Mouse (Mus musculus) urinary bladder, postnatal 25 days (tissue): ENCODE data around the gene Fam53b.

Source experiments
- DNase-seq: peaks from one replicate; pipeline ENCODE4 v3.0.0; 2022; ENCODE audit warnings: low spot score

The Fam53b gene

DNA sequence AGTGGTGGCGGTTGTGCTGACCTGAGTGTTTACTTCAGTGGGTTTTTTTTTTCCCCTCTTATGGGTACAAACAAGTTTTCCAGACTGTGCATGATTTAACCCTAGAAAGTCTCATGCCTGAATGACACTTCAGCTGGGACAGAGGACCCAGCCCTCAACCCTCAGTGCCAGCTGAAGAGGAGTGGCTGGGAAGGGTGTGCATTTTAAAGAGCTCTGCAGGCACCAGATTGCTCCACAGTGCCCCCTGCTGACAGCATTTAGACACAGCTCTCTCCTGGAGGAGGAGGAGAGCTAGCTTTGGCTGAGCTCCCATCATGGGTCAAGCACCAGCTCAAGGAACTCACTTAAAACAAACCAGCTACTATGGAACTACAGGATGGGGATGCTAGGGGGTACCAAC is 2.8 kb downstream of the Fam53b start:
- peak; percentile 94 for DNase-seq

DNA sequence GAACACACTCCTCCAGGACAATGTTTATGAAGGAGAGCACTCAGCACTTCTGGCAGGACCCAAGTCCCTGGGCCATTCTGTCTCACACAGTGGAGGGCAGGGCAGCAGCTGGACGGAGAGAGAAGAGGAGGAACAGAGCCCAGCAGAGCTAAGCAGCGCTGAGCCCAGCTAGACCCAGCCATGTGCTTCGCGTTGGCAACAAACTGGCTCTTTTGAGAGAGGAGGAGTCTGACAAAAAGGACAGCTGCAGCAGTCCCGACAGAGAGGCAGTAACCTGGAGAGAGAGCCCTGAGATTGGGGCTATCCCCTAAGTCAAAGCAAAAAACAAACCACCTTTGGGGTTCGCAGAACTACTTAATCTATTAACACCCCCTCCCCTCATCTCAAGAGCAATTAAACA is 3.3 kb downstream of the Fam53b start:
- DNase-seq: no peak

- DNase-seq: no peak
Observed at GRCm38 (mm10) chr7:132809721-132810120, 4.0 kb downstream of the Fam53b start.

DNA sequence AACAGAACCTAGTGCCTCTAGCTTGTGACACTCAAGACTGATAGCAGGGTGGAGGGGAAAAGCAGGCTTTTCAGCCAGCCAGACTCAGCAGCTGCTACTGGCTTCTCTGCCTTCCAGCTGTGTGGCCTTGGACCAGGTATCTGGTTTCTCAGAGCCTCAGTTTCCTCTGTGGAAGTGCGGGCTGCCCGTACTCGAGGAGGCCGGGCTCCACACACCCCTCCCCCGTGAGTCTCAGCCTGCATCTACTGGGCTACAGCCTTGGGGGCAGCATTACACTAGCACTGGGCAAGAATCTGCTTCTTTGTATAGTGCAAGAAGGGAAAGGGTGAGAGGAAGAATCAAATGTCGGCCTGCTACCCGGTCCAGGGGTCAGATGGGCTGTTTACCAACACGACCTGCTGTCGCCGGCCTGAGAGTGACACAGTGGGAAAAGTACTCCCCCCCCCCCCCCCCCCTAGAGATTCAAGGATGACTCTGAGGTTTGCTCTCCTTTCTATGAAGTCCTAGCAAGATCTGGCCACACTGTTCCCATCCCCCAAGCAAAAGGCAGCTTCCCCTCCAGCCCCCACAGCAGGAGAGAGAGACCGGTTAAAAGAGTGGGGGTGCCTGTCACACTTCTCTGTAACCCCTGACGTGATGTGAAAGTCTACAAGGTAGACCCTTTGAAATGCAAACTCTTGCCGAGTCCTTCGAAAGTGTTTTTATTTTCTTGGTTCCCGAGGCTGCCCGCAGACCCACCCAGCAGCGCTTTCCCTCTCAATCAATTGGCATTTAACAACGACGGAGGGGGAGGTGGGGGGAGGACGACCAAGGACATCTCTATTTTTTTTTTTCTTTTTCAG is 4.6 kb downstream of the Fam53b start:
- DNase-seq: no peak

DNA sequence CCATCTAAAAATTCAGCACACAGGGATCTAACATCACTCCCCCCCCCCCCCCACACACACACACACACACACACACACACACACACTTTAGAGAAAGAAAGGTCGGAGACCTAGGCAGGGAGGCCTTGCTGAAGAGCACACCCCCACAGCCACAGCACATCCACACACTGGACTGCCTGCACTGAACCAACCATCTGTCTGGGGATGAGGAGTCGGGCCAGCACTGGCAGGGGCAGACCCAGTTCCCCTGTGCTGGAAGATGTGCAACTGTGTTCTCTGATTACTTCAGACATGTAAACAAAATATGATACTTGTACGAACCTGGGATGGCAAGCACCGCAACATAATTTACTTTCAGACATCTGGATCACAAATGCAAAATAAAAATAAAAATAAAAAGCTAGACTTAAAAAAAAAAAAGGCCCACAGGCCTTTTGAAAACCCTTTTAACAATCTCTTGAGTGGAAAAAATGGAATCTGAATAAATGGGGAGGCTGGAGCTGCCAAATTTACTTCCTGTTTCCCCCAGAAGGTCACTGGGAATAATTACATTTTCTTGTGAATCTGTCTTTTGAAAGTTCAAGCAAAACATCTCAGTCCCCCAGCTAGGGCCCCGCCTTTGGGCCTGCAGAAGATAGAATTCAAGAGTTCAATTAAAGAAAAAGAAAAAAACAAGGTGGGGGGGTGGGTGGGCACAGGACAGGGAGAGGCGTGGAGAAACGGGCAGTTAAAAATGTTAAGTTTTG is 5.5 kb downstream of the Fam53b start:
- no peak for DNase-seq

GRCm38 (mm10) chr7:132806926-132807857 is 6.5 kb downstream of the Fam53b start:
- DNase-seq: no peak

DNA sequence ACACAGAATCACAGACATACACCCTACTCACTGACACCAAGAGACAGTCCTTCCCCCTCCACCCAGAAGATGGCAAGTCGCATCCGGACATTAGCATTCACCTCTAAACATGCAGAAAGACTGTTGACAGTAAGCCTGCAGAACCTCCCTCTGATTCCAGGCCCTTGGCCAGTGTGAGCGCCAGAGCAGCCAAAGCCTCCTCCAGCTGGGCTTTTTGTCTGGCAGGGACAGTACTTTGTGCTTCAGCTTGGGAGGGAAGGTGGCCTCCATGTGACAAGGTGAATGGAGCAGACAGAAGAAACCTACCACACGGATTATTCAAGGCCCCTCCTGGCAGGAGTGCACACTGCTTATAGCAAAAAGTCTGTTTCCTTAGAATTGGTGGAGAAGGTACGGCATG is 7.4 kb downstream of the Fam53b start:
- DNase-seq: no peak

GRCm38 (mm10) chr7:132804951-132805350 is 8.7 kb downstream of the Fam53b start:
- DNase-seq: no peak

DNA sequence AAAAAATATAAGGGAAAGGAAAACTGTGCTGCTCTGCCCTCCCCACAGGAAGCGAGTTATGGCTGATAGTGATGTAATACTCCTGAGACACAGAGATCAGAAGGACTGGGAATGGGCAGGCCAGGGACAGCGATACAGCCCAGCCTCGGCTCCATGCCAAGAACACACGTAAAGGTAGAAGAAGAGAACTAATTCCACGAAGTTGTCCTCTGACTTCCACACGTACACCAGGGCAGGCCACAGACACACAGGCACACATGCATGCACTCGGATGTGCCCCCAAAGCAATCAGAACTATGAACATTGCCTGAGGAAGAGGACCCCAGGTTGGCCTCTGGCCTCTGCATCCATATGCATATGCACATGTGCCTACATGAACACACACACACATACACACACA is 9.2 kb downstream of the Fam53b start:
- no peak for DNase-seq

- DNase-seq: no peak
Observed at GRCm38 (mm10) chr7:132803962-132804361, 9.7 kb downstream of the Fam53b start.

DNA sequence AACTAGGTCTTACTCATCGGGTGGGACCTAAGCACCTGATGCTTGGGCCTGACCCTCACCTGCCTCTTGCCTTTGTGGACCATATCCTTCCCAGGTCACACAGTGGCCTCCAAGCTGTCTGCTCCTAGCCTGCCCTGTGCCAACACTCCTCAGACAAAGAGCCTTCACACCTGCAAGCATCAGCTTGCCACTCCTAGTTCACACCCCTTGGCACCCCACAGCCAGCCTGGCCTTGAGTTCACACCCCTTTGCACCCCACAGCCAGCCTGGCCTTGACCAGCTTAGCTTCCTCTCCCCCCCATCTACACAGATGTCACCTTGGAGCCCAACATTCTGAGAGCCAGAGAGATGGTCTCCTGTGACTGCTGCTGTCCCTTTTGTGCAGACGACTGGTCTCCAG is 10.3 kb downstream of the Fam53b start:
- DNase-seq: no peak

DNA sequence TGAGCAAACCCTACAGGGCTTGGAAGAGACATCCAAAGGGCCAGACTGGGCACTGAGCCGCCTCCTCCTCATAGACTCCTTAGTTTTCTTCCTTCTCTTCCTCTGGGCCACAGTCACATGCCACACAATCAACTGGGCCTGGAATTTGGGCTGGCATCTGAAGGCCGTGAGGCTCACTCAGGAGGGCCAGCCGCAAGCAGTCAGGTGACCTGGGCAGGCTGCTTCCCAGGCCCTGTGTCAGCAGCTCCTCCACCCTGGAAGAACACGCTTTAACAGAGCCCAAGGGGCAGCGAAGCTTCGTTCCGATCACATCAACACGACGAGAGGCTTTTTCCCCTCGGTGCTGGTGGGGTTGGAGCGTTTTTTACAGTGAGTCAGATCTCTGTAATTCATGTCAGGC is 11.0 kb downstream of the Fam53b start:
- DNase-seq: no peak

DNA sequence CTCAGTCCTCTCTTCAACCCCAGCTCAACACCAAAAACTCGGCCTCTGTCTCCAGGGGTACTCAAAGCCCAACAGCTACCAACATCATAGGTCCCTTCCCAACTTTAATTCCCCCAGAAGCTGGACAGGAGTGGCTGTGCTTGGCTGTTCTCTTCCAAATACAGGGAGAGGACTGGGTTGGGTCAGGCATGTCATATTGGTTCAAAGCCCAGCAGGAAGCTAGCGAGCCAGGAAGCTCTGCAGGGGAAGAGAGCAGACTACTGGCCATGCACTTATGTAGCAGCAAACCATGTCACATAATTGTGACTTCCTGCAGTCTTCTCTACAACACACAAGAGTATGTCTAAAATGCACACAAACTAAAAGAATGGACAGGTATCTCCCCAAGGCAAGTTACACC is 11.6 kb downstream of the Fam53b start:
- no peak for DNase-seq

DNA sequence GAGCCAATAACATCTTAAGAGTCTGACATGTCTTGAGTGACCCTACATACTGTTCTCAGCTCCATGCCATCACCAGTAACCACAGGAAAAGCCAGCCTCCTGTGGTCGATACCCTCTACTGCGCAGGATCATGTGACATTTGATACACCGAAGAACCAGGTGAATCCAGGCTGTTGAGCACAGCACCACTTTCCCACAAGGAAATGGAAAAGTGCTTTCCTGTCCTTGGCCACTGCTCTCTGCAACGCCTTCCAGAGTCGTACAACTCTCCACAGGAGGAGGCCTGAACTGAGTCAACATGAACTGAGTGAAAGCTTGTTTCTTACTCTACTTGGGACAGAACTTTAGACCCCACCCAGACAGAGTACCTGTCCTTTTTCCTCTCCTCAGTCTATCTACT is 12.2 kb downstream of the Fam53b start:
- no peak for DNase-seq

DNA sequence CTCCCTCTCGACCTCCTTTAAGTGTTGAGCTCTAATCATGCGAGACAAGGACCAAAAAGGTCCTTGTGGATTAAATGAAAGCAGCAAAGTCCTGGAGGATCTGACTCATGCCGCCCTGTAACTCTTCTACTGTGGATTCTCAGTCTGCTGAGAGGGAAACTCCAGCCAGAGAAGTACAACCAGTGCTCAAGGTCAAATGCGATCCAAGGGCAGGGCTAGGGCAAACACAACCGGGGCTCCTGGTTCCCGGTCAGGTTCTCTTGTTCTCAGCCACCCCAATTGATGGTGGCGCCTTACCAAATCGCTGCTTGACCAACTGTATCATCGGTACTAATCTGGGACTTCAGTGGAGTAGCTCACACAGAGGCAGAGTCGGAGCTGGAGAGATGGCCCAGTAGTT is 12.8 kb downstream of the Fam53b start:
- DNase-seq: no peak

GRCm38 (mm10) chr7:132799119-132800016 is 14.3 kb downstream of the Fam53b start:
- no peak for DNase-seq

DNA sequence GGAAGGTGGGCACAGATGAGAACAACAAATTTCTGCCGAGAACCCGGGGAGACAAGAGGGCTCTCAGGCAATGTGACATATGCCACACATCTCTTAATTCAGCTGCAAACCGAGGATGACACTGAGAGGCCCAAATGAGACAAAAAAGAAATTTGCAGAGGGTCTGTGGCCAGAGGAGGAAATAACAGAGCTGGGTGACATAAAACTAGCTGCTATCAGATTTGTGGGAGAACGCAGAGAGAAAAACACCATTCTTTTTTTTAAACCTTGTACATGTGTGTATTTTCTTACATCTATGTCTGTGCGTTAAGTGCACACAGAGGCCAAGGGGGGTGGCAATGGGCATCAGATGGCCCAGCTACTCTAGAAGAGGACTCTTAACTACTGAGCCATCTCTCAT is 18.5 kb downstream of the Fam53b start:
- no peak for DNase-seq

DNA sequence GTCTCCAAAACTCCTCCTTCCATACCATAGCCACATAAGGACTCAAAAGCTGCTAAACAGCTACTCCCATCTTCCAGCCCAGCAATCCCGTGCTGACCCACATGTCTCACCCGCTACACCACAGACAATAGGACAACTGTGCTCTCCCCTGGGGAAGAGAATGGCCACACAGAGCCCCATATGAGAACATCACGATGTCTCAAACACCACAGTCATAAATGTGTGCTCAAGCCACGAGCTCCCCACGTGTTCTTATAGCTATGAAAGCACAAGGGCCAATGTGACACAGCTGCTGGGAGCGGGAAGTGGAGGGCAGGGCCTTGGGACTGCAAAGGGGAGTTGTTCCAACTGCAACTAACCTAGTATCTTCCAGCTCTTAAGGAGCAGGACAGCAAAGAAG is 20.2 kb downstream of the Fam53b start:
- no peak for DNase-seq

- no peak for DNase-seq
Observed at GRCm38 (mm10) chr7:132790447-132791219, 23.1 kb downstream of the Fam53b start.

GRCm38 (mm10) chr7:132788826-132789225 is 24.9 kb downstream of the Fam53b start:
- no peak for DNase-seq
